Mouse (Mus musculus): ENCODE data around the gene Agbl4. TPM values are rescaled to one million over a fixed set of nuclear protein-coding genes. Genes with fewer than 3 reads are reported as not detected.

The Agbl4 gene
- polyA plus RNA-seq, 1 experiment = 79.8 TPM

DNA sequence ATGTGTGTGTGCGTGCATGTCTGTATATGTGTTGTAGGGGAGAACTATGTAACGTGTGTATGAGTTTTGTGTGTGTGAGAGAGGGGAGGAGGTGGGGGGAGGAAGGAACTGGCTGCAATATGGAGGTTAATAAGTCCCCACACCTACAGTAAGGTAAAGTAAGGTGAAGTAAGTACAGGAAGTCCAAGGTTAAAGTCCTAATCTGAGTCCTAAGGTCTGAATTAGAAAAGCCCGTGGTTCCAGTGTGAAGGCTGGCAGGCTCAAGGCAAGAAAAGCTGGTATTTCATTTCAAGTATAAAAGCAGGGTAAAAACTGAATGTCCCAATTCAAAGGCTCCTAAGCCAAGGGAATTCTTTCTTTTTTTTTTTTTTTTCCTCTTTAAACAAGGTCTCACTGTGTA lies 980.6 kb downstream of the Agbl4 start:
- no peak overlapping the region for H3K27ac ChIP-seq (ENCODE audit: control insufficient read depth, insufficient read depth, low read depth, low read length)
- TF ChIP-seq POLR2A (IDR thresholded peaks at IDR 0.05; ENCODE audit: control insufficient read depth, low read depth, low read length) = no peak
- no peak for TF ChIP-seq CTCF (IDR thresholded peaks at IDR 0.05; ENCODE audit: control insufficient read depth, insufficient read depth, insufficient replicate concordance, low read depth, low read length)
- H3K4me3 ChIP-seq (ENCODE audit: control insufficient read depth, low read depth, low read length) = no peak overlapping the region
- no peaks in the 10 kb centered on the region for H3K36me3 ChIP-seq (ENCODE audit: control insufficient read depth, insufficient read depth, low read length)
- no peaks in the 10 kb centered on the region for H3K4me1 ChIP-seq (ENCODE audit: control insufficient read depth, insufficient read depth, low read length)
- H3K27me3 ChIP-seq (ENCODE audit: control insufficient read depth, insufficient read depth, low read length) = no peaks in the 10 kb centered on the region

DNA sequence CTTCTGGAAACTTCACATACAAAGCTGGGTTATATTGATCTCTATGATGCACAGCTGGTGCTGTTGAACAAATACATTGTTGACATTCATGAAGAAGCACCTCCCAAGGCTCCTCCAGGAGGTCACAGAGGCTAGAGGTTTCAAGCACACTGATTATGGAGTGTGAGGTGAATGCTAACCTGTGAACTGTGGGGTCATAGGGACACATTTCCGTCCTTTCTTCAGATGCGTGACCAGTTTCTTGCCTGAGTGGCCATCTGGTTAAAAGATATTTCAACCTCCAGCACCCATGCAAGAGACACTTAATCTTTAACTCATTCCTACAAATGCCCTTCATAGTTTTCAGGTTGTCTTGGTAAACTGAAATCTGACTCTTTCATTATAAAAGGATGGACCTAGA lies 985.6 kb downstream of the Agbl4 start:
- H3K27ac ChIP-seq (ENCODE audit: control insufficient read depth, insufficient read depth, low read depth, low read length) = no peak overlapping the region
- TF ChIP-seq POLR2A (IDR thresholded peaks at IDR 0.05; ENCODE audit: control insufficient read depth, low read depth, low read length) = no peak
- no peak for TF ChIP-seq CTCF (IDR thresholded peaks at IDR 0.05; ENCODE audit: control insufficient read depth, insufficient read depth, insufficient replicate concordance, low read depth, low read length)
- H3K4me3 ChIP-seq (ENCODE audit: control insufficient read depth, low read depth, low read length) = no peak overlapping the region
- H3K27me3 ChIP-seq (ENCODE audit: control insufficient read depth, insufficient read depth, low read length) = no peaks in the 10 kb centered on the region
- no peaks in the 10 kb centered on the region for H3K4me1 ChIP-seq (ENCODE audit: control insufficient read depth, insufficient read depth, low read length)
- no peaks in the 10 kb centered on the region for H3K36me3 ChIP-seq (ENCODE audit: control insufficient read depth, insufficient read depth, low read length)

DNA sequence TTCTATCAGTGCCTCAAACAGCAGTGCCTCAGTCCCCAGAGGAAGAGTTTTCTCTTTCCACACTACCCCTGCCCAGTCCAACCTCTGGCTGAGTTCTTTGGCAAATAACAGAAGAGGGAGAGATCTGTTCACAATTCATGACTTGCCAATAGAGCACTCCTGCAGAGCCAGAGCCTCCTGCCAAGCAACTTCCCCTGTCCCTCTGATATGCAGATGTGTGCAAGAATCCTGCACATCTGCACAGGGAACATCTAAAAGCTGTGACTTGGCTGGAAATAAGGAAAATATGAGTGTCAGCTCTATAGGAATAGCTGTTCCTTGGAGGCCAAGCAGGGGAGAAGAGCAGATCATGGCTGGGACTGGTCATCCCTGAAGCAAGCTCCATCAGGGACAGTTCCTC lies 993.3 kb downstream of the Agbl4 start:
- H3K27me3 ChIP-seq (ENCODE audit: control insufficient read depth, insufficient read depth, low read length) = no peaks in the 10 kb centered on the region
- no peaks in the 10 kb centered on the region for H3K4me1 ChIP-seq (ENCODE audit: control insufficient read depth, insufficient read depth, low read length)
- no peaks in the 10 kb centered on the region for H3K36me3 ChIP-seq (ENCODE audit: control insufficient read depth, insufficient read depth, low read length)
- no peak overlapping the region for H3K4me3 ChIP-seq (ENCODE audit: control insufficient read depth, low read depth, low read length)
- TF ChIP-seq POLR2A (IDR thresholded peaks at IDR 0.05; ENCODE audit: control insufficient read depth, low read depth, low read length) = no peak
- no peak for TF ChIP-seq CTCF (IDR thresholded peaks at IDR 0.05; ENCODE audit: control insufficient read depth, insufficient read depth, insufficient replicate concordance, low read depth, low read length)
- no peak overlapping the region for H3K27ac ChIP-seq (ENCODE audit: control insufficient read depth, insufficient read depth, low read depth, low read length)

DNA sequence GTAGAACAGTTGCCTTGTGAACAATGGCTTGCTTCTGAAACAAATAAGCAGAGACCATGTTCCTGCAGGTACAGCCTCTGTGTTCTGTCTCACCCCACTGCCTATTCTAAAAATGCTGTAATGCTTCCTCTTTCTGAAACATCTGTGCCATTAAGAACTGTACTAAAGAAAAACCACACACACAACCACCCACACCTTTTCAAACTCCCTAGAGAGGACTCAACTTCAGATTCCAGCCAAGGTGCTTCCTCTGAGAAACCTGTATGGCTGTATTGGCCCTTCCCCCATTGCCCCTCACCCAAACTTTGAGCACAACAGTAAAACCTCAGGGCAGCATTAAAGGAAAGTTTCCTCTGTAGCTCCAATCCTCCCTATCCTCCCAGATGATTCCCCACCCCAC lies 1002.3 kb downstream of the Agbl4 start:
- Histone ChIP-seq H3K27me3 (ENCODE audit: control insufficient read depth, insufficient read depth, low read length) (no peaks in the 10 kb centered on the region), H3K4me1 (ENCODE audit: control insufficient read depth, insufficient read depth, low read length) (no peaks in the 10 kb centered on the region), H3K36me3 (ENCODE audit: control insufficient read depth, insufficient read depth, low read length) (no peaks in the 10 kb centered on the region), H3K4me3 (ENCODE audit: control insufficient read depth, low read depth, low read length) (no peak overlapping the region), H3K27ac (ENCODE audit: control insufficient read depth, insufficient read depth, low read depth, low read length) (no peak overlapping the region)
- no peak for TF ChIP-seq CTCF (IDR thresholded peaks at IDR 0.05; ENCODE audit: control insufficient read depth, insufficient read depth, insufficient replicate concordance, low read depth, low read length)
- TF ChIP-seq POLR2A (IDR thresholded peaks at IDR 0.05; ENCODE audit: control insufficient read depth, low read depth, low read length) = no peak

DNA sequence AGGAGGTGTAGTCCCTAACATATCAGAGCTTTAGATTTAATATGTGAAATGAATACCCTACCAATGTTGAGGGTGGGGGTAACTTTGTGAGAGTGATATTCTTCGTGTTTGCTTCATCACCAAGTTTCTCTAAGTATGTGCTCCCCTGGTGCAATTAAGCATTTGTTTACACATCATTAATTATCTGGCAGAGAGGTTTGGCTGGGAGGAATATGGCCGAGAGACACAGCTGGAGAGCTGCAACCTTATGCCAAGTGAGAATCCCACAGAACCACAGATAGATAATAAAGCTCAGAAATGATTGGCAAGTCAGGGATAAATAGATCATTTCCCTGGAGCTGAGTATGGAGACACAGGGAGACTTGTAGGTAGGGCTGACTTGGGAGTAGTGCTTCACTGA lies 1003.2 kb downstream of the Agbl4 start:
- H3K27ac ChIP-seq (ENCODE audit: control insufficient read depth, insufficient read depth, low read depth, low read length) = no peak overlapping the region
- H3K4me1 ChIP-seq (ENCODE audit: control insufficient read depth, insufficient read depth, low read length) = no peaks in the 10 kb centered on the region
- no peaks in the 10 kb centered on the region for H3K36me3 ChIP-seq (ENCODE audit: control insufficient read depth, insufficient read depth, low read length)
- H3K27me3 ChIP-seq (ENCODE audit: control insufficient read depth, insufficient read depth, low read length) = no peaks in the 10 kb centered on the region
- no peak for TF ChIP-seq CTCF (IDR thresholded peaks at IDR 0.05; ENCODE audit: control insufficient read depth, insufficient read depth, insufficient replicate concordance, low read depth, low read length)
- no peak for TF ChIP-seq POLR2A (IDR thresholded peaks at IDR 0.05; ENCODE audit: control insufficient read depth, low read depth, low read length)
- no peak overlapping the region for H3K4me3 ChIP-seq (ENCODE audit: control insufficient read depth, low read depth, low read length)

DNA sequence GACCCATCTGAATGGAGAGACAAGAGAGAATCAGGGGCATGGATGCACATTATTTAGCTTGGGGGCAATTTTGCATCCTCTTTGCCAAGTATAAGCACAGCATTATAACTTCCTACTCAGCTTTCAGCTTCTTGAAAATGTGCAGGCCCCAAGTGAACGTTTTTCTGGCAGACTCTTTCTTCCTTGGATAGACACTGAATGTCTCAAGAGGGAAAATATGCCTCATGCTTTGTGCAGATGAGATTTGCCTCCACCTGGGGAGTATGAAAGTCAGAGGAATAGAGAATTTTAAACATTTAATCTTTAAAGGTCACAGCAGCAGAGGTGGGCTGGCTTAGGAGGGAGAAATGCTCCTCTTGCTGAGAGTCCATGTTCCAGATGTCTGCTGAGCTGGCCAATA lies 1005.8 kb downstream of the Agbl4 start:
- H3K4me3 ChIP-seq (ENCODE audit: control insufficient read depth, low read depth, low read length) = no peak overlapping the region

DNA sequence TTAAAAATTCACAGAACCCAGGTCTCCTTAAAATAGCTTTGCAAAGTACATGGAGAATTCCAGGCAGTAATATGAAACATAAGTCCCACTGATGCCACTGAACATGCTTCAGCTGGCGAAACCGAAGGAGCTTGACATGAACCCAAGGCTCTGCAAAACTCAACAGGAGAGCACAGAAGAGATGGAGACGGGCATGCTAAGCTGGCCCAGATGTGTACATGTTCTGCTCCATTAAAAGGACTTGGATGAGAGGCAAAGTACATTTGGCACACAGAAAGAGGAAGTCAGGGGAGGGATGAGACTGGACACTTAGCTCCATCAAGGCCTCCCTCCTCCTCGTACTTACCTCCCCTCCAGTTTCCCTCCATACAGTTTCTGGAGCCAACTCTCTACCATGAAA lies 1013.3 kb downstream of the Agbl4 start:
- no peaks in the 10 kb centered on the region for H3K36me3 ChIP-seq (ENCODE audit: control insufficient read depth, insufficient read depth, low read length)
- H3K4me1 ChIP-seq (ENCODE audit: control insufficient read depth, insufficient read depth, low read length) = peaks cover 5% of the 10 kb centered on the region
- no peak overlapping the region for H3K27ac ChIP-seq (ENCODE audit: control insufficient read depth, insufficient read depth, low read depth, low read length)
- no peaks in the 10 kb centered on the region for H3K27me3 ChIP-seq (ENCODE audit: control insufficient read depth, insufficient read depth, low read length)
- H3K4me3 ChIP-seq (ENCODE audit: control insufficient read depth, low read depth, low read length) = no peak overlapping the region
- TF ChIP-seq CTCF (IDR thresholded peaks at IDR 0.05; ENCODE audit: control insufficient read depth, insufficient read depth, insufficient replicate concordance, low read depth, low read length) (no peak), POLR2A (IDR thresholded peaks at IDR 0.05; ENCODE audit: control insufficient read depth, low read depth, low read length) (no peak)

More for the DNA sequence above, 1005.8 kb downstream of the Agbl4 start:
- no peaks in the 10 kb centered on the region for H3K4me1 ChIP-seq (ENCODE audit: control insufficient read depth, insufficient read depth, low read length)
- no peak for TF ChIP-seq CTCF (IDR thresholded peaks at IDR 0.05; ENCODE audit: control insufficient read depth, insufficient read depth, insufficient replicate concordance, low read depth, low read length)
- no peak for TF ChIP-seq POLR2A (IDR thresholded peaks at IDR 0.05; ENCODE audit: control insufficient read depth, low read depth, low read length)
- no peaks in the 10 kb centered on the region for H3K27me3 ChIP-seq (ENCODE audit: control insufficient read depth, insufficient read depth, low read length)
- H3K27ac ChIP-seq (ENCODE audit: control insufficient read depth, insufficient read depth, low read depth, low read length) = no peak overlapping the region
- no peaks in the 10 kb centered on the region for H3K36me3 ChIP-seq (ENCODE audit: control insufficient read depth, insufficient read depth, low read length)

DNA sequence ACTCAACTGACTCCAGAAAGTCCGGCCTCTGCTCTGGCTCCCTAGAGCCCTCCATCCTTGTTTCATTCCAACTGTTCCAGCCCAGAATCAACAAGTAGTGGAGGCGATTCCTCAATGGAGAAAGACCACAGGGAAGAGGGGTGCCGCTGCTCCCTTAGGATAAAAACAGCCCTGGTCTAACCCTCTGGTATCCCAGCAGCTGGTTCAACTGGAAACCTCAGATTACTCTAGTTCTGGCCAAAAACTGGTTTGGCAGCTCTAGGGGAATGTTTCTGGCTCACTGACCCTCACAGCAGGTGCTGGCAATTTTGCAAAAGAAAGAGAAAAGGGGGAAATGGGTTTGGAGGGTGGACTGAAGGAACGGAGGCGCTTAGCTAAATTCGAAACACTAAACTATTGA lies 1016.9 kb downstream of the Agbl4 start:
- peak overlapping the region; percentile 95 for H3K4me3 ChIP-seq (ENCODE audit: control insufficient read depth, low read depth, low read length)
- no peaks in the 10 kb centered on the region for H3K36me3 ChIP-seq (ENCODE audit: control insufficient read depth, insufficient read depth, low read length)
- H3K27ac ChIP-seq (ENCODE audit: control insufficient read depth, insufficient read depth, low read depth, low read length) = no peak overlapping the region
- TF ChIP-seq CTCF (IDR thresholded peaks at IDR 0.05; ENCODE audit: control insufficient read depth, insufficient read depth, insufficient replicate concordance, low read depth, low read length) (no peak), POLR2A (IDR thresholded peaks at IDR 0.05; ENCODE audit: control insufficient read depth, low read depth, low read length) (no peak)
- no peaks in the 10 kb centered on the region for H3K27me3 ChIP-seq (ENCODE audit: control insufficient read depth, insufficient read depth, low read length)
- H3K4me1 ChIP-seq (ENCODE audit: control insufficient read depth, insufficient read depth, low read length) = peaks cover 7% of the 10 kb centered on the region

All from testis, adult 2 months (tissue).